Comparison of ENCODE assay signal across 16 mouse cellular contexts in the genomic region with DNA sequence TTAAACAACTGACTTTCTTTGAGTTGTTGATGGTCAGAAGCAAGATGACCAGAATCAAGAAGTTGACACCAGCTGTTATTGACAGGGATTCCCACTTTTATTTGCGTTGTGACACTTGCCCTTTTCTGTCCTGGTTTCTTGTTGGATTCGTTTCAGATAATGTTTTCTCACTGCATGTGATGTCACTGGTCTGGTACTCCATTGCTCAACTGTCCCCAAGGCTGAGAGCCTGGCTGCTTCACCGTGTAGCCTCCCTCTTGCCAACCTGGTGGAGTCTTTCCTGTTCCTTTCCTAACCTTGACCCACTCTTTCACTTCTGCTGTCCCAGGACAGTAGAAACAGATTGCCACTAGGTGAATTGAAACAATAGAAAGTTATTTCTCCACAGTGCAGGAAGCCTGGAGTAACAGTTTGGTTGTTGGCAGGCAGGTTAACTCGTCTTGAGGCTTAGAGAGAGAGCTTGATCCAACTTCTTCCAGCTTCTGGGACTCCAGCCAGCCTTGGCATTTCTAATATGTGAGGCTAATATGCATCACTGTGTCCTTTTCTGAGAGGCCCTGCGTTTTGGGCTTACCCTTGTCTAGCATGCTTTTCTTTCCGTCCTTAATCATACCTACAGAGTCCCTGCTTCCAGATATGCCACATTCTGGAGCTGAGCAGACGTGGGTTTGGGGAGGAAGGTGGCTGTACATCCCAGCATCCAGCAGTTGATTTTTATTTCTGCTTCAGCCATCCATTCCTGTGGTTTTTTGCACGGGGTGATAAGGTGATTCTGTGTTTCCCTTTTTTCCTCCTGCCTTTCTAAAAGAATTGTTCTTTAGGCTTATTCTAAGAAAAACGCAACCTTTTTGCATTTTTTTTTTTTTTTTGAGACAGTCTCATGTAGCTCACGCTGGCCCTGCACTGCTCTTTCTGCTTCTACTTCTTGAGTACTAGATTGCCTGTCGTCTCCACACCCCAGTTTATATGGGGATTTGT. TPM values are rescaled to one million over a fixed set of nuclear protein-coding genes. Genes with fewer than 3 reads are reported as not detected.
DNase-seq lines count a peak whose midpoint lies in the region; ATAC-seq and TF ChIP-seq lines count a peak whose summit lies in the region.
"Had no signal": no experiment of that assay in that cellular context is flagged by ENCODE, and none has a peak within 500 bp of the region (broad histone marks: within the 10 kb centered on the region; RNA-seq: fewer than 3 reads in every experiment).

No protein-coding gene starts in this region.

- TF ChIP-seq EP300 in heart, postnatal 0 days (IDR thresholded peaks at IDR 0.05; ENCODE audit: low read depth) = no peak

- ATAC-seq in heart, postnatal 0 days (ENCODE audit: insufficient read depth, low read depth) = no peak
- ATAC-seq in inflammation-experienced regulatory T-cells, adult 6 months = no peak
- ATAC-seq: activated CD4-positive, CD25-positive, alpha-beta regulatory T cell, adult 4 months; liver, embryonic 12.5 days; midbrain, embryonic 16.5 days had no signal

- DNase-seq in heart, postnatal 0 days (ENCODE audit: low spot score) = peak; percentile 2
- DNase-seq in heart, adult 8-10 months (ENCODE audit: low spot score) = no peak
- peak; percentile 57 for DNase-seq in MEL-GATA-1-ER (ENCODE audit: extremely low read depth, low read depth)
- peak; percentile 63 for DNase-seq in adrenal gland, adult 8-10 months
- DNase-seq in fibroblast of lung, adult 2 months (ENCODE audit: low read depth) = peak; percentile 61
- no peak for DNase-seq in kidney, postnatal 25 days
- DNase-seq: kidney, adult 11 months; kidney, postnatal 10 days; layer of hippocampus, adult 9-11 months had no signal

- no peak overlapping the region for H3K27ac ChIP-seq in heart, postnatal 0 days (ENCODE audit: low read depth)
- H3K27ac ChIP-seq: heart, embryonic 15.5 days; hindbrain, embryonic 14.5 days; liver, embryonic 12.5 days; neural tube, embryonic 12.5 days had no signal

- H3K4me3 ChIP-seq in heart, postnatal 0 days (ENCODE audit: low read depth, low read length) = no peak overlapping the region
- H3K4me3 ChIP-seq: heart, embryonic 15.5 days; liver, embryonic 12.5 days; neural tube, embryonic 12.5 days had no signal

- no peak overlapping the region for H3K4me2 ChIP-seq in heart, postnatal 0 days (ENCODE audit: low read depth, low read length)
- H3K4me2 ChIP-seq: heart, embryonic 15.5 days; hindbrain, embryonic 14.5 days; liver, embryonic 12.5 days; neural tube, embryonic 12.5 days had no signal

- peaks cover 78% of the 10 kb centered on the region for H3K36me3 ChIP-seq in heart, postnatal 0 days (replicated peaks; ENCODE audit: control insufficient read depth, insufficient read depth, low read length)

- TF ChIP-seq CTCF in heart, postnatal 0 days (IDR thresholded peaks at IDR 0.05; ENCODE audit: low read depth) = no peak

- no peak overlapping the region for H3K9ac ChIP-seq in heart, postnatal 0 days (replicated peaks; ENCODE audit: low read depth, low read length)
- H3K9ac ChIP-seq: heart, embryonic 15.5 days; hindbrain, embryonic 14.5 days; liver, embryonic 12.5 days; neural tube, embryonic 12.5 days had no signal

- no peaks in the 10 kb centered on the region for H3K4me1 ChIP-seq in heart, postnatal 0 days (ENCODE audit: control insufficient read depth, insufficient read depth)
- H3K4me1 ChIP-seq: heart, embryonic 15.5 days; liver, embryonic 12.5 days; neural tube, embryonic 12.5 days had no signal

- no peaks in the 10 kb centered on the region for H3K27me3 ChIP-seq in heart, postnatal 0 days (ENCODE audit: control insufficient read depth, insufficient read depth, low read length)
- H3K27me3 ChIP-seq: heart, embryonic 15.5 days; liver, embryonic 12.5 days; neural tube, embryonic 12.5 days had no signal

- WGBS in heart, postnatal 0 days = 74% methylated on average over 11 of the region's 11 CpGs

- no peaks in the 10 kb centered on the region for H3K9me3 ChIP-seq in heart, postnatal 0 days (replicated peaks; ENCODE audit: control insufficient read depth, low read length)
- H3K9me3 ChIP-seq: heart, embryonic 15.5 days; liver, embryonic 12.5 days; neural tube, embryonic 12.5 days had no signal

RNA-seq across cellular contexts. Expression of gene Zswim9, which starts 15.6 kb away (rescaled TPM):
- 0.99 and 1.6 TPM in 2 replicates for total RNA-seq in heart, postnatal 0 days (2014; rRNA removed; ENCODE audit: low replicate concordance)
- 3.6 and 5.7 TPM in 2 replicates for polyA plus RNA-seq in heart, postnatal 0 days (2015; fragmentation: Nextera tagmentation; extraction: Ambion mirVana)
- 10 to 100 TPM; 10.7 to 11.6 (median 11.2) TPM for total RNA-seq in heart, adult 8-10 months (2022)
- total RNA-seq in adrenal gland, adult 8-10 months (2022) = 10 to 100 TPM; 12.3 to 19.2 (median 14.8) TPM
- 1 to 10 TPM; 1.7 to 2.5 (median 2.2) TPM for polyA plus RNA-seq in inflammation-experienced regulatory T-cells, adult 6 months (2017; shearing (Covaris generic))

RNA-seq across cellular contexts. Expression of gene Lig1, which starts 17.1 kb away (rescaled TPM):
- 2.9 and 12.9 TPM in 2 replicates for total RNA-seq in heart, postnatal 0 days (2014; rRNA removed; ENCODE audit: low replicate concordance)
- polyA plus RNA-seq in heart, postnatal 0 days (2015; fragmentation: Nextera tagmentation; extraction: Ambion mirVana) = 20.1 TPM in 2 replicates
- 1 to 10 TPM; 3.0 to 4.1 (median 3.5) TPM for total RNA-seq in heart, adult 8-10 months (2022)
- 10 to 100 TPM; 10.5 to 11.8 (median 11.1) TPM for total RNA-seq in adrenal gland, adult 8-10 months (2022)
- 10 to 100 TPM; 24.1 to 85.4 (median 33.4) TPM for polyA plus RNA-seq in inflammation-experienced regulatory T-cells, adult 6 months (2017; shearing (Covaris generic))

RNA-seq across cellular contexts. Expression of gene Pla2g4c, which starts 30.3 kb away (rescaled TPM):
- total RNA-seq in heart, postnatal 0 days (2014; rRNA removed; ENCODE audit: low replicate concordance) = 0.15 and 0.27 TPM in 2 replicates
- polyA plus RNA-seq in heart, postnatal 0 days (2015; fragmentation: Nextera tagmentation; extraction: Ambion mirVana) = 0.07 and 0.12 TPM in 2 replicates
- total RNA-seq in heart, adult 8-10 months (2022) = under 1 TPM in 1 of 4 experiments, not detected in 3; 0.08 TPM
- under 1 TPM; 0.17 to 0.56 (median 0.22) TPM for total RNA-seq in adrenal gland, adult 8-10 months (2022)
- polyA plus RNA-seq in inflammation-experienced regulatory T-cells, adult 6 months (2017; shearing (Covaris generic)) = 1 to 10 TPM in 1 of 3 experiments, under 1 TPM in 2; 0.39 to 1.0 (median 0.41) TPM

Comparison
In these comparisons a context has a peak if more than half of its experiments do, and no peak if none do; other contexts are left out.
1. DNase-seq: peak in heart, postnatal 0 days (single experiment), MEL-GATA-1-ER (single experiment), adrenal gland, adult 8-10 months (single experiment) and fibroblast of lung, adult 2 months (single experiment); none in heart, adult 8-10 months (single experiment) and kidney, postnatal 25 days (0 of 2).